Mouse (Mus musculus) G1E (cell line): ENCODE measurements at regions not wholly inside any gene's neighbourhood (a gene's known extent, or its start where the extent isn't known, plus 50 kb on each side); places are given as distances from the start of the nearest gene placed in this dataset.

Experiments
- CTCF ChIP-seq: IDR thresholded peaks from 2 replicates; pipeline ENCODE4 v1.5.1; 2012; ENCODE audit warnings: low read depth, low read length, inconsistent platforms, mixed read lengths
- GATA1 ChIP-seq: IDR thresholded peaks from 2 replicates; pipeline ENCODE4 v1.6.1; 2012; ENCODE audit warnings: borderline replicate concordance, low read length, inconsistent platforms, mixed read lengths
- GATA2 ChIP-seq: IDR thresholded peaks from 2 replicates; pipeline ENCODE4 v1.6.1; 2012; ENCODE audit warnings: low read depth, low read length, inconsistent platforms, borderline replicate concordance
- POLR2AphosphoS5 ChIP-seq: IDR thresholded peaks from 2 replicates; pipeline ENCODE4 v1.6.1; 2012; ENCODE audit warnings: low read depth, low read length, inconsistent platforms; ENCODE audit not compliant: insufficient replicate concordance
- TAL1 ChIP-seq: conservative IDR thresholded peaks from 2 replicates; pipeline ENCODE4 v1.6.1; 2012; ENCODE audit warnings: low read depth, low read length, inconsistent platforms, mixed read lengths

DNA sequence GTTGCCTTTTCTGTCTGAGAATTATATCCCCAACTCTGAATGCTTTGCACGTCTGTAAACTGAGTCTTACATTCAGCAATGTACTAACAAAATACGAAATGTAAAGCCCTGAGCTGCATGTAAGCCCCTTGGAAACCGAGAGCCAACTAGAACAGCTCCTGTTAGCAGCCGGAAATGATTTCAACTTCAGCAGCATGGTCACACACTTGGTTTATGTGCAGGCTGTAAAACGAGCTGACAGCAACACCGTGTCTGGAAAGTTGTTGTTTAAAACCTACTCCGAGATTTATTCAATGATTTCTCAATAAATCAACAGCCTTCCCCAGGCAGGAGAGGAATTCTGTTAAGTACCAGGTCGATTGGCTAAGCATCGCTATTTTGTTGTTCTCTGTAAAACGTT lies 155.7 kb downstream of the Lrig3 start:
- TF ChIP-seq CTCF (no peak), TAL1 (no peak), GATA1 (no peak), POLR2AphosphoS5 (no peak), GATA2 (no peak)
